Mouse (Mus musculus): ENCODE data around the gene Suco. TPM values are rescaled to one million over a fixed set of nuclear protein-coding genes. Genes with fewer than 3 reads are reported as not detected.

Gene Suco
- polyA plus RNA-seq, 1 experiment, result 3.8 TPM

DNA sequence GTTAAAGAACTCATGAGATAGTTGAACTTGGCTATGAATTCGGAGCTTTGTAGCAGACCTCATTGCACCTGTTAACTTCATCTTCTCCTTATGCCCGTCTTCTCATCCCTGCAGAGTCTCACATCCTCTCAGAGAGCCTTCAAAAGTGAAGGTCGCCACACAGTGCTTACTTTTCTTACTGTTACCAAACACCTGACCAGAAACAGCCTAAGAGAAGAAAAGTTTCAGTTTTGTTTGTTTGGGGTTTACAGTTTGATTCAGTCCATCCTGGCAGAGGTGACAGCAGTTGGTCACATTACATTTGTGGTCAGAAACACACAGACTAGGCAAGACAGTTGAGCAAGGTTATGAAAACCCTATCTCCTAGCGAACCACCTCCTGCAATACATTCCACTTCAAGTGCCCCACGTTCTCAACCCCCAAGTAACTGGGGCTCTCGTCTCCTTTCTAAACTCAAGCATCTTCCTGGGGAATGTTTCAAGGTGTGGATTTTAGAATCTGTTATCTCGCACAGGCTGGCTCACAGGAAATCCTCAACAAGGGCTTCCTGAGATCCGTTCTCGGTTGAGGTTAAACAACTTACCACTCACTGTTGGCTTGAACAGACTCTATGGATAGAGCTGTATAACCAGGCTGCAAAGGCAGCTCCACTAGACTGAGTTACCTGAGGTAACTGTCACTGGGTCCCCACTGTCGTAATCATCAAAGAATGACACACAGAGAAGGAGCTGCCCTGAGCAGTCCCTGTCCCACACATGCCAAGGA is 81.9 kb downstream of the Suco start:
- TF ChIP-seq POLR2A (IDR thresholded peaks at IDR 0.05; ENCODE audit: borderline replicate concordance, extremely low read depth, low read depth, low read length) (no peak), CTCF (IDR thresholded peaks at IDR 0.05; ENCODE audit: insufficient read depth, low read length) (no peak)
- WGBS, result 50% methylated on average over 10 of the region's 10 CpGs
- no peaks in the 10 kb centered on the region for H3K4me1 ChIP-seq (ENCODE audit: control insufficient read depth, insufficient read depth, low read length)
- no peak overlapping the region for H3K4me3 ChIP-seq (replicated peaks; ENCODE audit: extremely low read depth, low read depth, low read length)
- DNase-seq, result no peak

DNA sequence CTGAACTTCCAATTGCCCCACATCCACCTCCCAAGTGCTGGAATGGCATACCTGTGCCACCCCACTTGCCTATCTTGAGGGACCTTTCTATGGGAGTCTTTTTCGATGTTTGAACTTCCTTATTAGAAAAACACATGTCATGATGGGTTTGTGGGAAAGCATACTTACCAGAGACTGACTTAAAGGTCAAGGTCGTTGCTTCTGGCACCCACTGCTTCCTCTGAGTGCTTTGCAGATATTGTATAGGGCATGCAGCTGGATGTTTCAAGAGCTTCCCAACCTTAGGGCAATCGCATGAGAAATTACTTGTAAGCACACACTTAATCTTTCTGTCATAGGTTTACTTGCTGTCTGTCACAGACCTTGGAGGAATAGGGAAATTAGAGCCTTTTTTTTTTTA is 83.2 kb downstream of the Suco start:
- TF ChIP-seq POLR2A (IDR thresholded peaks at IDR 0.05; ENCODE audit: borderline replicate concordance, extremely low read depth, low read depth, low read length), result no peak
- no peak for TF ChIP-seq CTCF (IDR thresholded peaks at IDR 0.05; ENCODE audit: insufficient read depth, low read length)
- DNase-seq, result no peak
- Histone ChIP-seq H3K4me1 (ENCODE audit: control insufficient read depth, insufficient read depth, low read length) (no peaks in the 10 kb centered on the region), H3K4me3 (replicated peaks; ENCODE audit: extremely low read depth, low read depth, low read length) (no peak overlapping the region)
- 50% methylated on average over 3 of the region's 3 CpGs for WGBS

DNA sequence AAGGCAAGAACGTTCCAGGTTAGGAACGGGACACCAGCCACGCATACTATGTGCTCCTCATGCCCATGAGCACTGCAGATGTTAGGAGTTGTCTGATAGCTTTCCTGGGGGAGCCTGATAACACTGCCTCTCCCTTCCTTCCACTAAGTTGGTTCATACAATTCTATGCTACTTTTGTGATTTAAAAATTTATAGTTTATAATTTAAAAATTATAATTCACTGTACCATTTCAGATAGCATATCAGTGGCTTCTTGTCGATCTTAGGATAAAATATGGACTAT is 83.9 kb downstream of the Suco start:
- H3K4me3 ChIP-seq (replicated peaks; ENCODE audit: extremely low read depth, low read depth, low read length), result no peak overlapping the region
- H3K4me1 ChIP-seq (ENCODE audit: control insufficient read depth, insufficient read depth, low read length), result no peaks in the 10 kb centered on the region
- 76% methylated on average over 4 of the region's 4 CpGs for WGBS
- DNase-seq, result no peak
- no peak for TF ChIP-seq POLR2A (IDR thresholded peaks at IDR 0.05; ENCODE audit: borderline replicate concordance, extremely low read depth, low read depth, low read length)
- no peak for TF ChIP-seq CTCF (IDR thresholded peaks at IDR 0.05; ENCODE audit: insufficient read depth, low read length)

GRCm38 (mm10) chr1:161791854-161792686 is 84.4 kb downstream of the Suco start:
- no peak for DNase-seq
- WGBS, result 82% methylated on average over 8 of the region's 8 CpGs
- H3K4me3 ChIP-seq (replicated peaks; ENCODE audit: extremely low read depth, low read depth, low read length), result no peak overlapping the region
- no peaks in the 10 kb centered on the region for H3K4me1 ChIP-seq (ENCODE audit: control insufficient read depth, insufficient read depth, low read length)
- TF ChIP-seq CTCF (IDR thresholded peaks at IDR 0.05; ENCODE audit: insufficient read depth, low read length) (no peak), POLR2A (IDR thresholded peaks at IDR 0.05; ENCODE audit: borderline replicate concordance, extremely low read depth, low read depth, low read length) (no peak)

- TF ChIP-seq CTCF (IDR thresholded peaks at IDR 0.05; ENCODE audit: insufficient read depth, low read length) (no peak), POLR2A (IDR thresholded peaks at IDR 0.05; ENCODE audit: borderline replicate concordance, extremely low read depth, low read depth, low read length) (no peak)
- WGBS, result 75% methylated on average over 9 of the region's 9 CpGs
- no peak within 1 kb of the TSS for H3K4me3 ChIP-seq (replicated peaks; ENCODE audit: extremely low read depth, low read depth, low read length)
- DNase-seq, result no peak
- no peaks in the 10 kb centered on the region for H3K4me1 ChIP-seq (ENCODE audit: control insufficient read depth, insufficient read depth, low read length)
Observed at GRCm38 (mm10) chr1:161788339-161788738, 88.1 kb downstream of the Suco start, which contains the start of gene Fasl. Fasl (minus strand) TSS chr1:161788495.

- TF ChIP-seq CTCF (IDR thresholded peaks at IDR 0.05; ENCODE audit: insufficient read depth, low read length), result no peak
- TF ChIP-seq POLR2A (IDR thresholded peaks at IDR 0.05; ENCODE audit: borderline replicate concordance, extremely low read depth, low read depth, low read length), result no peak
- Histone ChIP-seq H3K4me1 (ENCODE audit: control insufficient read depth, insufficient read depth, low read length) (no peaks in the 10 kb centered on the region), H3K4me3 (replicated peaks; ENCODE audit: extremely low read depth, low read depth, low read length) (no peak overlapping the region)
- WGBS, result 72% methylated on average over 2 of the region's 2 CpGs
- no peak for DNase-seq
Observed at GRCm38 (mm10) chr1:161782725-161783124, 93.8 kb downstream of the Suco start.

GRCm38 (mm10) chr1:161781594-161781993 is 94.9 kb downstream of the Suco start:
- TF ChIP-seq POLR2A (IDR thresholded peaks at IDR 0.05; ENCODE audit: borderline replicate concordance, extremely low read depth, low read depth, low read length), result no peak
- TF ChIP-seq CTCF (IDR thresholded peaks at IDR 0.05; ENCODE audit: insufficient read depth, low read length), result no peak
- Histone ChIP-seq H3K4me1 (ENCODE audit: control insufficient read depth, insufficient read depth, low read length) (no peaks in the 10 kb centered on the region), H3K4me3 (replicated peaks; ENCODE audit: extremely low read depth, low read depth, low read length) (no peak overlapping the region)
- DNase-seq, result no peak
- WGBS, result 87% methylated on average over 5 of the region's 5 CpGs

- no peak for DNase-seq
- no peak overlapping the region for H3K4me3 ChIP-seq (replicated peaks; ENCODE audit: extremely low read depth, low read depth, low read length)
- TF ChIP-seq CTCF (IDR thresholded peaks at IDR 0.05; ENCODE audit: insufficient read depth, low read length) (no peak), POLR2A (IDR thresholded peaks at IDR 0.05; ENCODE audit: borderline replicate concordance, extremely low read depth, low read depth, low read length) (no peak)
- no peaks in the 10 kb centered on the region for H3K4me1 ChIP-seq (ENCODE audit: control insufficient read depth, insufficient read depth, low read length)
Observed at GRCm38 (mm10) chr1:161779057-161779456, 97.4 kb downstream of the Suco start.

GRCm38 (mm10) chr1:161775151-161775550 is 101.3 kb downstream of the Suco start:
- WGBS, result 66% methylated on average over 6 of the region's 6 CpGs
- H3K4me3 ChIP-seq (replicated peaks; ENCODE audit: extremely low read depth, low read depth, low read length), result no peak overlapping the region
- no peaks in the 10 kb centered on the region for H3K4me1 ChIP-seq (ENCODE audit: control insufficient read depth, insufficient read depth, low read length)
- TF ChIP-seq POLR2A (IDR thresholded peaks at IDR 0.05; ENCODE audit: borderline replicate concordance, extremely low read depth, low read depth, low read length), result no peak
- TF ChIP-seq CTCF (IDR thresholded peaks at IDR 0.05; ENCODE audit: insufficient read depth, low read length), result no peak
- DNase-seq, result no peak

DNA sequence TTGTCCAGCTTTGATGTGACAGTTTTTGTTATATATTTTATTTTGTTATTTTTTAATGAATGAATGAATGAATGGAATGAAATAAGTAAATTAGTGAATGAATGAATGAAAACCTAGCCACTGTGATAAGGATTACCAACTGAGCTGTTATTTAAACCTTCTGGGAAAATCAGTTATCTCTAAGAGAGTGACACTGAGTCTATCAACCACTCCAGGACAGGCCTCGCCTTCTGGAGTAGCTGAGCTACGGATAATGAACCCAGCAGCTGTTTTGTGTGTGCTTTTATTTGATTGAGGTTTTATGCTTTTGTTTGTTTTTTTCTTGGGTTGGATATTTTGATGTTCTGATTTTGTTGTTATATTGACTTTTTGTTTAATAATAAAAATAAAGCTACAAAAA is 105.2 kb downstream of the Suco start:
- Histone ChIP-seq H3K4me3 (replicated peaks; ENCODE audit: extremely low read depth, low read depth, low read length) (no peak overlapping the region), H3K4me1 (ENCODE audit: control insufficient read depth, insufficient read depth, low read length) (no peaks in the 10 kb centered on the region)
- TF ChIP-seq CTCF (IDR thresholded peaks at IDR 0.05; ENCODE audit: insufficient read depth, low read length), result no peak
- 64% methylated on average over 2 of the region's 2 CpGs for WGBS
- DNase-seq, result no peak
